Mouse (Mus musculus) spleen, postnatal 10 days (tissue): Measurements from ENCODE around the gene Gm20388.

Experiments
- DNase-seq, 2 experiments: peaks; one replicate each; pipeline ENCODE4 v3.0.0; 2021 to 2022; ENCODE audit warnings: low spot score in 2 of 2

Gm20388 gene

GRCm38 (mm10) chr8:120084783-120085182, 174.1 kb downstream of the Gm20388 start:
- no peak for DNase-seq

DNA sequence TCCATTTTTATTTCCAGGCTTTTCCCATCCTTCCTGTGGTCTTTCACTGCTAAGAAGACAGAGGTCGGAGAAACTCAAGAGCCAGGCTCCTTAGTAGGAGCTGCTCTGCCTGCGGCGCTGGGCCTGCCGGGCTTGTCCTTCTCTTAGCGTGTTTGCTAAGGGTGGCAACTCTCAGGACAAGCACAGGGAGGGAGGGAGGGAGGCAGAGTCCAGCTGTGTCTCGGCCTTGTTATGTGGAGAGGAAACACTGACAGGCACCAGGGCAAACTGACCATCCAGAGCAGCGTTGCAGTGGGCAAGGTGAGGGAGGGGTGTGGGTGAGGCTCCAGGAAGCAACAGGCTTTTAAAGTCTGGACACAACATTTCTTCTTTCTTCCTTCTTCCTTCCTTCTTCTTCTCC, 178.9 kb downstream of the Gm20388 start:
- no peak for DNase-seq

DNA sequence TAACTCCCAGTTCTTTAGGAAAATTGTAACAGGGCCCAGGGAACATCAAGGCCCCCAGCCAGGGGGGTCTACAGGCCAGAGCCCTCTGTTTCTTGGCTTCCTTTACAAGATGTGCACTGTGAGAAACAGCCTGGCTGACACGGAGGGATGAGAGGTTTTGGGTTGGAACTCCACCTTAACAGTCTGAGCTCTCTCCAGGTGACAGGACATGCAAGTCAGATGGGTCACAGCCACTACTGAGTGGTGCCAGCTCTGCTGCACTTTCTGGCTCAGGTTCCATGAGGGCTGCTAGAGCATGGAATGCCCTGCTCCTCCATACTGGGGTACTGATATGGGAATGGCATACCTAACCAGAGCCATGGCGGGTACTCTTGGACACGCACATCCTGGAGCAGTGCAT, 180.4 kb downstream of the Gm20388 start:
- no peak for DNase-seq

DNA sequence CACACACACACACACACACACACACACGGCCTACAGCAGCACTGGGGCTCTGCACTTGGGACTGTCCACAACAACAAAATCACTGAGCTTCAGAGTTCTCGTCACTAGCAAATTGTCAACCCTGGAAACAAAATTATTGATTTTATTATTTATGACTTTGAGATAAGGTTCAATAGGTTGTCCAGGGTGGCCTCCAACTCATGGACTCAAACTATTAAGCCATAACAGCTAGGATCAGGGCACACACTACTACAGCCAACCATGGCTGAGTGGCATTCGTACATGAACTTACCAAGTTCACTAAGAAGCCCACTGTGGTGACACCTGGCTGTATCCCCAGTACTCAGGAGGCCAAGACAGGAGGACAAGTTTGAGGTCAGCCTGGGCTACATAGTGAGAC, 182.5 kb downstream of the Gm20388 start:
- DNase-seq: no peak

- no peak for DNase-seq
Measured at GRCm38 (mm10) chr8:120094801-120095200, 184.2 kb downstream of the Gm20388 start.

GRCm38 (mm10) chr8:120096486-120096885, 185.8 kb downstream of the Gm20388 start:
- DNase-seq: no peak

DNA sequence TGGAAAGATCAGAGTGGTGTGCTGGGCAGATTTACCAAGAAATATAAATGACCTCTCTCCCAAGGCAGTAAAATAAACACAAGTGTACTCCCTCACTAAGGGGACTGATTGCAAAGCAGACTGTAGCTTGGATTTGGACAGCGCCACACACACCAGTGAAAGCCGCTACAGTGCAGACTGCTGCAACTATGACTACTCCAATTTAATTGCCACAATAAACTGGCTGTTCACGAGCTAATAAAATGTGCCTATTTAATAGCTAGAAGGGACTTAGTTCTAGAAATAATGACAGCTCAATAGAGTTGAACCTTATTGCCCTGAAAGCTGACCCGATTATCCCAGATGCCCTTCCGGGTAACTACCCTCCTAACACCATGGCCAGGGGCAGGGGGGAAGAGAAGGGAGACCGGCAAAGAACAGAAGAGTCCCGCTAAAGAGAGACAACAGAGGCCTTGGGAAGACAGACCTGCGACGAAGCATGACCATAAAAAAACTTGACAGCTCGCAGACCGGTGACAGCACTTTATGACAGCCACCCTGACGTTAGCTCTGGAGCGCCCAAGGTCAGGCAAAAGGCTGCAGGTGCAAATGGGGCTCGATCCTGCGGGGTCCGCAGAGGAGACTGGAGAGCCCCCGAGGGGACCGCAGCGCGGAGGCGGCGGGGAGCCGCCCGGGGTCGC, 189.9 kb downstream of the Gm20388 start:
- DNase-seq: no peak

- DNase-seq: peak; percentile 76 to 80
Measured at GRCm38 (mm10) chr8:120101068-120101972, 190.7 kb downstream of the Gm20388 start, which contains the start of gene Zdhhc7. TSS of gene Zdhhc7 (minus strand) at chr8:120101482.

DNA sequence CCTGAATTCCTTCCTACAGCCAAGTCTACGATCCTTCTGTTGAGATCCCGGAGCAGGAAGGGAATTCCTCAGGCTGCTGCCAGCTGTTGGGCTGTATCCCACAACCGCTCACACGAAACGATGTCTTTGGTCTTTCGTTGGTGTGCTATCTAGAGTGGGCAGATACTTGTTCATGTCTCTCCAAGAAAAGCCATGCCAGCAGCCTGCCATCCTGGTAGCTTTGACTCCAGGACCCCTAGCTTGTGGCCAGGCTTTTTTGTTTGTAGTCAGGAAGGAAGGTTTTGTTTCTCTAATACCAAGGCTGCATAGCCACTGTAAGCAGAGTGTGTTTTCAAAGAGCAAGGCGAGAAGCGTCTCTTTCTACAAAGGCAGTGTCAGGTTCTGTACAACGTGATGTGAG, 193.3 kb downstream of the Gm20388 start:
- no peak for DNase-seq

GRCm38 (mm10) chr8:120104721-120105272, 194.2 kb downstream of the Gm20388 start:
- DNase-seq: no peak

- DNase-seq: peak in 1 of 2 experiments; percentile 37
Measured at GRCm38 (mm10) chr8:120109149-120109548, 198.5 kb downstream of the Gm20388 start.

GRCm38 (mm10) chr8:120110966-120111365, 200.3 kb downstream of the Gm20388 start:
- no peak for DNase-seq

DNA sequence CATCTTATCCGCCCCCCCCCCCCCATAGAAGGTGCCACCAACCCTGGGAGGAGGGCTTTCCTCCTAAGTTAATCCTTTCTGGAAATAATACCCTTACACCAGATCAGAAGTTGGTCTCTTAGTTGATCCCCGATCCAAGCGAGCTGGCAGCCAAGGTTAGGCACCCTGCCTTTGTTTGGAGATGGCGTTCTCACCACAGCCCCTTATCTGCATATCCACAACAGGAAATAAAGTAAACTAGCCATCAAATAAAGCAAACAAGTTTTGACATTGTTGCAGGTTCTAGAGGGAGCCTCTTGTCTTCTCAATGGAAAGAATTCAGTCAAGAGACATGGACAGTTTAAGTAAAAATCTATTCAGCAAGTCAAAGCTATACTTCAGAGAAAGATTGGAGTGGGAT, 200.7 kb downstream of the Gm20388 start:
- DNase-seq: no peak

DNA sequence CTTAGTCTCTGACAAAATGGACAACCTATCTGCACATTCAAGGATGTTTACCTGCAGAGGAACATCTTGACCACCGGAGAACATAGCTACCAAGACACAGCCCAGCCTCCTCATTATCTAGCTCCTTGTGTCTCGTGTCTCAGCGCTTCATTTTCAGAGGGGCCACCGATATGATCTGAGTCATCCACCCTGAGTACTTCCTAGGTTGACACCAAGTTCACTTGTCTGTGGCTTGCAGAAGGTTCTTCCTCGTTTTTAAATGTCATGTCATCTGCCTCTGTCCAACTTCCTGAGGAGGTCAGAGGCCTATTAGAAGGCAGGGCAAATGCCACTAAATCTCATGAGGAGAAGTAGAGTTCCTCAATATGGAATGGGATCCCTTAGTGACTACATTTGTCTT, 201.9 kb downstream of the Gm20388 start:
- no peak for DNase-seq

- DNase-seq: peak in 1 of 2 experiments; percentile 35
Measured at GRCm38 (mm10) chr8:120113306-120113705, 202.7 kb downstream of the Gm20388 start.

DNA sequence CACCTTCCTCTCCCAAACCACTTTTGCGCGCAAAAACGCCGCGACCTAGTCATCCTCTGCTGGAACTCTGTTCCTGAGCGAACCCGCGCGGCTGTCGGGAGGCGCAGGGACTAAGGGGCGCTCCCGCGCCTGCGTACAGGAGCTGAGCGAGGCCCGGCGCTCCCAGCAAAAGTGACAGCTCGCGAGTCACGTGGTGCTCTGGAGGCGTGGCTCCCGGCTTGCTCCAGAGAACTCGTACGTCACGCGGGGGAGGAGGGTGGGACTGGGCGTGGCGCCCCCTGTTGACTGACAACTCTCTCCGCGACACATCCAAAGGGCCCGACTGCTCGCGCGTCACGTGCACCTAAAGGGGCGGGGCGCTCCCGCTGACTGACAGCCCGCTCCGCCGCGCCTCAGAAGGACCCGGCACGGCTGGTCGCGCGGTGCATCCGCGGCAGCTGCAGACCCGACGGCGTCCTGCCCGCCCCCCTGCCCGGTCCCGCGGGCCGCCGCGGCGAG, 203.2 kb downstream of the Gm20388 start, which contains the start of gene 6430548M08Rik:
6430548M08Rik (plus strand) TSS at position 395 of the 498 bp plus-strand sequence.
- DNase-seq: peak; percentile 99 to 100

- DNase-seq: peak in 1 of 2 experiments; percentile 18
Measured at GRCm38 (mm10) chr8:120114315-120114841, 203.7 kb downstream of the Gm20388 start.

DNA sequence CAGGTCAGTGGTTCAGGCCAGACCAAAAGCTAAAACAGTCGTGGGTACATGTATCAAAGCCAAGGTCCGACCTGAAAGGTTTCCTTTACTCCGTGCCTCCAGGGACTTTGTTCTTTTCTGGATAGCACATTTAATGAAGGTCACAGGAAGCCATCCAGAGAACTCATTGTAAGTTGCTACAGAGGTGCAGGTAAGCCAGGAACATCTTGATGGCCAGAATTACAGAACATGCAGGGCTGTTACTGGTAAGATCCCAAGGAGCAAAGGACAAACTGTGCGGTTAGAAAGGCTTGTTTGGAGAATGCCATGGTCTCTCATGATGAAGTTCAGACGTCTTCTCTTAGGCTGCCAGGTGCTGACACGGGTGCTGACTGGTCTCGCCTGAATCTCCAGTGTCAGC, 206.0 kb downstream of the Gm20388 start:
- DNase-seq: no peak

- DNase-seq: no peak
Measured at GRCm38 (mm10) chr8:120118162-120118561, 207.5 kb downstream of the Gm20388 start.

- no peak for DNase-seq
Measured at GRCm38 (mm10) chr8:120118847-120119246, 208.2 kb downstream of the Gm20388 start.

- no peak for DNase-seq
Measured at GRCm38 (mm10) chr8:120119429-120119828, 208.8 kb downstream of the Gm20388 start.

DNA sequence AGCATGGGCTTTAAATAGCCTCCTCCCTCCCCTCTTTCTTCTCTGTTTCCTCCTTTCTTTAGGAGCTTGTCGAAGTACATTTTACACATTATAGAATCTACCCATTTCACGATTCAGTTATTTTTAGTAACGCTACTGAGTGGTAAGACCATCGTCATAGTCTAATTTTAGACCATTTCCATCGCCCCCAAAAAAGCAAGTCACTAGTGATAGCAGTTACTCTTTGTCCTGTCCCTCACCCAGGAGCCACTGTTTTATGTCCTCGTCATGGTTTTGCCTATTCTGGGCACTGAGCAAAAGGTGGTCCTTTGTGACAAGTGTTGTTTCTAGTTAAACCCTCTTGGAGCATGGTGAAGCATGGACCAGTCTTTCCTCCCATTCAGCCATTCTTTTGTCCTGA, 209.3 kb downstream of the Gm20388 start:
- DNase-seq: no peak
